Mouse (Mus musculus) monocyte, adult 59 days (primary cell): ENCODE measurements around the gene Ppp1r8. TPM values are rescaled to one million over a fixed set of nuclear protein-coding genes. Genes with fewer than 3 reads are reported as not detected.

Source experiments
- total RNA-seq, 2 experiments: library from RNA; stranded (reverse); gene quantifications; one replicate each; pipeline ENCODE4 v1.2.4; 2023

The Ppp1r8 gene
- 10 to 100 TPM; 28.0 to 33.1 TPM for total RNA-seq

DNA sequence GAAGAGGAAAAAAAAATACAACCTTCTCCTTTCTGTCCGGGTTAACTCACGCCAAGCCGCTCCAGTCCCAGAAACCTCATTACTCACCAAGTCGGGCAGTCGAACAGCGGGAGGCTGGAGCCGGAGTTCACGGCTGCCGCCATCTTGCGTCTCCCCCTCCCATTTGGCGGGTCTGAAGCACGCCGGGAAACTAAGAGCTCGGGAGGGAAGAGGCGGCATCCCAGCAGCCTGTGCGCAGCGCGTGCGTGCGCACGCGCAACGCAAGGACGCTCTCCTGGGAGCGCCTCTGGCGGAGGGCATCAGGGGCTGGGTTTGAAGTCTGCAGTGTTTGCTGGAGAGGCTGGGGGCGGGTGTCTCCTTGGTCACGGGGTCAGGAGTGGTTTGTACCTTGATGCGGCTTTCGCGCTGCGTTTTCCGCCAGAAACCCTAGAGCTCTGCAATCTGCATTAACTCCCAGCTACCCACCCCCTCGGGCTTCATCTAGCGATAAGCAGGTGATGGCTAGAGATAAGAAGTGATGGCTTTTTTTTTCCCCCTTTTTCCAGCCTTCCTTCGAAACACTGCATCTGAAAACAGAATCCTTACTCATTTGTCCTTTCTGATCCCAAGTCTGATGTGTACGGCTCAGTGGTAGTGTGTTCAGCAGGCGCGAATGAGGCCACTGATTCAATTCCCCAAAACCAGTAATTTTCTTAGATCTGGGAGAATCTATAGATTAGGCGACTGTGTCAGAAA, at the start of gene Ppp1r8:
Gene Ppp1r8, minus strand, starts transcription at position 200 of the 735 bp plus-strand sequence.

GRCm38 (mm10) chr4:132884064-132884843, 41.3 kb upstream of the Ppp1r8 start, which contains the start of gene Stx12:
Gene Stx12 (minus strand): TSS chr4:132884509.

GRCm38 (mm10) chr4:132796196-132796886, 46.6 kb downstream of the Ppp1r8 start, which contains the start of gene Themis2:
Gene Themis2 (minus strand): TSS chr4:132796387.

Other genes starting within 250 kb of the Ppp1r8 start
- 10 to 100 TPM; 32.9 to 39.3 TPM for gene Eya3, start 204.2 kb downstream of the Ppp1r8 start, total RNA-seq
- 1 to 10 TPM; 3.6 to 5.0 TPM for gene Xkr8, start 110.6 kb downstream of the Ppp1r8 start, total RNA-seq
- gene Smpdl3b, start 85.9 kb downstream of the Ppp1r8 start, total RNA-seq = 10 to 100 TPM; 48.7 to 50.5 TPM
- 10 to 100 TPM; 13.5 to 15.9 TPM for gene Rpa2, start 74.8 kb downstream of the Ppp1r8 start, total RNA-seq
- gene Themis2, start 46.8 kb downstream of the Ppp1r8 start, total RNA-seq = 100 to 1,000 TPM; 327 to 352 TPM
- 10 to 100 TPM; 30.3 to 33.6 TPM for gene Stx12, start 41.3 kb upstream of the Ppp1r8 start, total RNA-seq
- gene Fam76a, start 79.4 kb upstream of the Ppp1r8 start, total RNA-seq = 10 to 100 TPM; 28.9 to 30.0 TPM
- 100 to 1,000 TPM; 473 to 506 TPM for gene Fgr, start 130.9 kb upstream of the Ppp1r8 start, total RNA-seq
- 10 to 100 TPM; 13.3 to 17.4 TPM for gene Ahdc1, start 168.1 kb upstream of the Ppp1r8 start, total RNA-seq